ENCODE assay signal across 8 mouse cellular contexts in the genomic region with DNA sequence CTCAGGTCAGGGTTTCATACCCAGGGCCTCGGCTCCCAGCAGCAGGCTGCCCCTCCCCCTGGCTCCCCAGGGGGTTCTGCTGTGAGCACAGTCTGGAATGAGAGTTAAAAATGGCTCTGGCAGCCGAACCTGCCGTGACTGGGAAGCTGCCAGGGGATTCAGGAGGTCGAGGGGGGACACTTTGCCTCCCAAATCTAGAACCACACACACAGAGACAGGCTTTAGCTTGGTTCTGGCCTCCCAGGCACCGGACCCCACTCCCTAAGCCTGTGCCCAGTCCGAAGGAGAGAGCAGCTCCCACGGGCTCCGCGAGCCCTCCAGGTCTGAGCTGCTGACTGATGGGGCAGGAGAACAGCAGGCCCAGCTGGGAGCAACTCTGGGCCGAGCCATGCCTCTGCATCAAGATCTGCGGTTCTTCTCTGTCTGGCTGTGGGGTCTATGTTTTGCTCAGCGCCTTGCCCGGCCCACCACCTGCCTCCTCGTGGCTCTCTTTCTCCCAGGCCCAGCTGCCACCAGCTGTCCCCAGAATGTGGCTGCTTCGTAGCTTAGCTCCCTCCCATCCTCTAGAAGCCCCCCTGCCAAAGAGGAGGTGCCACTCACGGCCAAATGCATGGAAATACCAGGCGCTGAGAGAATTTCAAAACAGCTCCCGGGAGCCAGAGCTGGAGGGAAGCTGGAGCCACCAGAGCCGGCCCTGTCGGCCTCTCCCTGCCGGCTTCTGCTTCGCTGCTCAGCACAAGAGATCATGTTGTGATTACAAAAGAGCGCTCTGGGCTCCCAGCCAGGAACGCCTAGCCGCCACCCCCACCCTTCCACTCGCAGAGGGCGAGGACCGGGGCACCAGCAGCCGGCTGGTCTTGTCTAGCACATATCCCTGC. TPM values are rescaled to one million over a fixed set of nuclear protein-coding genes. Genes with fewer than 3 reads are reported as not detected.
A peak's percentile ranks its signal among the peaks of the same experiment; 100 is the strongest.
DNase-seq lines count a peak whose midpoint lies in the region; ATAC-seq and TF ChIP-seq lines count a peak whose summit lies in the region.

Ccdc9b (minus strand) TSS at position 756 of the 878 bp plus-strand sequence.

- ATAC-seq in forebrain, embryonic 16.5 days, result peak; percentile 86
- peak; percentile 88 for ATAC-seq in liver, postnatal 0 days
- peak; percentile 80 for ATAC-seq in neural tube, embryonic 13.5 days (ENCODE audit: low read depth)

- no peak; the same call in 1 of the 2 replicates for TF ChIP-seq EP300 in liver, postnatal 0 days (IDR thresholded peaks at IDR 0.05; ENCODE audit: low read depth)

- peak within 1 kb of the TSS; percentile 49 for H3K4me2 ChIP-seq in forebrain, embryonic 16.5 days (ENCODE audit: low read length)
- H3K4me2 ChIP-seq in liver, postnatal 0 days (ENCODE audit: low read depth, low read length), result peak within 1 kb of the TSS; percentile 75
- peak within 1 kb of the TSS; percentile 51 for H3K4me2 ChIP-seq in neural tube, embryonic 13.5 days

- in situ Hi-C loops in ES-E14 (cut with MboI; ENCODE audit: low sequenced_read_pairs in 2 of 2, unreplicated experiment in 2 of 2), result no loop called here

- no peaks in the 10 kb centered on the region for H3K36me3 ChIP-seq in ES-E14 (ENCODE audit: control insufficient read depth, insufficient read depth, low read length, poor library complexity, severe bottlenecking)
- no peaks in the 10 kb centered on the region for H3K36me3 ChIP-seq in forebrain, embryonic 16.5 days (ENCODE audit: control insufficient read depth, insufficient read depth)
- H3K36me3 ChIP-seq in liver, postnatal 0 days (replicated peaks; ENCODE audit: insufficient read depth, low read length), result no peaks in the 10 kb centered on the region
- H3K36me3 ChIP-seq in neural tube, embryonic 13.5 days, result no peaks in the 10 kb centered on the region

- no peak within 1 kb of the TSS for H3K27ac ChIP-seq in ES-E14 (ENCODE audit: insufficient read depth, low read depth, low read length, poor library complexity, severe bottlenecking)
- peak within 1 kb of the TSS; percentile 97 for H3K27ac ChIP-seq in forebrain, embryonic 16.5 days (ENCODE audit: low read length)
- H3K27ac ChIP-seq in liver, postnatal 0 days (ENCODE audit: low read depth), result peak within 1 kb of the TSS; percentile 77
- H3K27ac ChIP-seq in neural tube, embryonic 13.5 days (replicated peaks), result peak within 1 kb of the TSS; percentile 98

- no peaks in the 10 kb centered on the region for H3K27me3 ChIP-seq in forebrain, embryonic 16.5 days (replicated peaks; ENCODE audit: control insufficient read depth, insufficient read depth, low read length)
- H3K27me3 ChIP-seq in liver, postnatal 0 days (ENCODE audit: insufficient read depth, low read length), result 0 out of 2 replicates have a peak, but pooled peaks cover 14% of the 10 kb centered on the region
- H3K27me3 ChIP-seq in neural tube, embryonic 13.5 days, result peaks cover 10% of the 10 kb centered on the region; the same call in 1 of the 2 replicates

- no peak for DNase-seq in ES-E14 (ENCODE audit: low read depth, low spot score)
- DNase-seq in cerebellum, adult 18-20 months, result peak; percentile 89 to 91
- DNase-seq in heart, postnatal 14 days, result peak; percentile 91 to 92
- DNase-seq in layer of hippocampus, adult 18-20 months (ENCODE audit: low spot score in 2 of 2), result peak; percentile 81 to 92
- peak; percentile 94 for DNase-seq in liver, postnatal 0 days
- peak; percentile 79 for DNase-seq in testis, postnatal 14 days (ENCODE audit: low spot score)

- peak within 1 kb of the TSS; percentile 6; the same call in 1 of the 2 replicates for H3K9ac ChIP-seq in ES-E14 (ENCODE audit: insufficient read depth, low read depth, low read length, poor library complexity, severe bottlenecking)
- peak within 1 kb of the TSS; percentile 55 for H3K9ac ChIP-seq in forebrain, embryonic 16.5 days (replicated peaks; ENCODE audit: low read depth, low read length)
- H3K9ac ChIP-seq in liver, postnatal 0 days (replicated peaks), result peak within 1 kb of the TSS; percentile 60
- peak within 1 kb of the TSS; percentile 66 for H3K9ac ChIP-seq in neural tube, embryonic 13.5 days

- 1% methylated on average over 29 of the region's 29 CpGs for WGBS in forebrain, embryonic 16.5 days
- 25% methylated on average over 29 of the region's 29 CpGs for WGBS in liver, postnatal 0 days (ENCODE audit: insufficient replicate concordance)
- WGBS in neural tube, embryonic 13.5 days, result 3% methylated on average over 29 of the region's 29 CpGs

- H3K4me1 ChIP-seq in ES-E14 (ENCODE audit: control insufficient read depth in 2 of 2, insufficient read depth in 2 of 2, low read length in 2 of 2, poor library complexity in 1 of 2), result peaks cover 4 to 17% of the 10 kb centered on the region in 2 experiments
- peaks cover 42% of the 10 kb centered on the region for H3K4me1 ChIP-seq in forebrain, embryonic 16.5 days (replicated peaks; ENCODE audit: control insufficient read depth, insufficient read depth, low read length)
- H3K4me1 ChIP-seq in liver, postnatal 0 days (ENCODE audit: insufficient read depth), result peaks cover 37% of the 10 kb centered on the region
- peaks cover 51% of the 10 kb centered on the region for H3K4me1 ChIP-seq in neural tube, embryonic 13.5 days (replicated peaks)

- H3K9me3 ChIP-seq in ES-E14 (ENCODE audit: control insufficient read depth, insufficient read depth, low read depth, low read length), result no peaks in the 10 kb centered on the region
- H3K9me3 ChIP-seq in forebrain, embryonic 16.5 days (ENCODE audit: control insufficient read depth, low read length), result no peaks in the 10 kb centered on the region
- H3K9me3 ChIP-seq in liver, postnatal 0 days (ENCODE audit: low read length), result no peaks in the 10 kb centered on the region
- H3K9me3 ChIP-seq in neural tube, embryonic 13.5 days, result no peaks in the 10 kb centered on the region

- intact Hi-C loops in heart, postnatal 14 days (cut with DNase I), result loop anchor here (2.0 to 10.0 kb wide), 2 partner anchors 15 to 213 kb away; no protein-coding TSS in a partner anchor

- H3K4me3 ChIP-seq in ES-E14 (ENCODE audit: insufficient read depth in 1 of 2, low read depth in 1 of 2, low read length in 2 of 2, poor library complexity in 1 of 2, severe bottlenecking in 1 of 2), result peak within 1 kb of the TSS; percentile 6 to 27; a peak in 3 of 4 replicates
- peak within 1 kb of the TSS; percentile 2 for H3K4me3 ChIP-seq in forebrain, embryonic 16.5 days (replicated peaks; ENCODE audit: low read length)
- peak within 1 kb of the TSS; percentile 32 for H3K4me3 ChIP-seq in liver, postnatal 0 days (ENCODE audit: low read depth, low read length)
- H3K4me3 ChIP-seq in neural tube, embryonic 13.5 days, result peak within 1 kb of the TSS; percentile 19

- no peak for TF ChIP-seq CTCF in liver, postnatal 0 days (IDR thresholded peaks at IDR 0.05; ENCODE audit: low read depth)

TF ChIP-seq in ES-E14, 5 proteins besides CTCF, POLR2A, EP300 and RAD21:
- no peak for TF ChIP-seq HCFC1 (IDR thresholded peaks at IDR 0.05; ENCODE audit: borderline replicate concordance, insufficient read depth, low read length)
- no peak for TF ChIP-seq ZC3H11A (IDR thresholded peaks at IDR 0.05; ENCODE audit: borderline replicate concordance, low read depth, low read length)
- no peak for TF ChIP-seq MAFK (IDR thresholded peaks at IDR 0.05; ENCODE audit: insufficient read depth, low read depth, low read length)
- no peak for TF ChIP-seq CHD2 (IDR thresholded peaks at IDR 0.05; ENCODE audit: low read depth, low read length)
- no peak for TF ChIP-seq ZNF384 (IDR thresholded peaks at IDR 0.05; ENCODE audit: low read depth, low read length)
TF ChIP-seq in ES-E14: peak in this region for 0.

RNA-seq across cellular contexts. Expression of gene Ccdc9b, which starts in this region (rescaled TPM):
- total RNA-seq in ES-E14 (2012; rRNA removed), result 1.1 and 3.1 TPM in 2 replicates
- polyA plus RNA-seq in forebrain, embryonic 16.5 days (2015; fragmentation: Nextera tagmentation; extraction: Ambion mirVana), result 1.3 and 1.6 TPM in 2 replicates
- 10 to 100 TPM; 15.5 to 17.5 TPM for total RNA-seq in heart, postnatal 14 days (2021)
- 1 to 10 TPM; 6.5 to 6.7 TPM for total RNA-seq in layer of hippocampus, adult 18-20 months (2021)
- 0.36 and 0.52 TPM in 2 replicates for polyA plus RNA-seq in liver, postnatal 0 days (2015; fragmentation: Nextera tagmentation; extraction: Ambion mirVana)
- 1.2 and 1.4 TPM in 2 replicates for polyA plus RNA-seq in neural tube, embryonic 13.5 days (2015; fragmentation: Nextera tagmentation; extraction: Ambion mirVana)

Comparison
In these comparisons a context has a peak if more than half of its experiments do, and no peak if none do; other contexts are left out.
1. Peak in DNase-seq, ATAC-seq, H3K4me3 ChIP-seq, H3K27ac ChIP-seq, H3K9ac ChIP-seq and H3K4me2 ChIP-seq in liver, postnatal 0 days; RNA of the gene not detected or under 1 TPM.
2. H3K9ac ChIP-seq: peak in every context shown above with its lines; median percentile 66 in neural tube, embryonic 13.5 days; 60 in liver, postnatal 0 days; 55 in forebrain, embryonic 16.5 days; 6 in ES-E14.